Mouse (Mus musculus) spleen, adult 2 months (tissue): ENCODE results near the gene Catsper3.

ENCODE experiments used
- CTCF ChIP-seq: fragments of 200-500 bp; IDR thresholded peaks from 2 replicates; pipeline ENCODE4 v1.5.1; 2011; ENCODE audit warnings: mild to moderate bottlenecking, inconsistent platforms; ENCODE audit not compliant: insufficient read depth, insufficient read length, insufficient replicate concordance; ENCODE audit errors: extremely low read depth
- POLR2A ChIP-seq: fragments of 200-500 bp; IDR thresholded peaks from 2 replicates; pipeline ENCODE4 v1.6.1; 2011; ENCODE audit warnings: low read depth, low read length, inconsistent platforms

- TF ChIP-seq CTCF, result no peak
- TF ChIP-seq POLR2A, result no peak
Observed at GRCm38 (mm10) chr13:55813490-55814016, 29.2 kb downstream of the Catsper3 start.
